10 mouse cellular contexts compared by ENCODE assay signal in genomic region chr12:118842671-118843411, GRCm38 (mm10). TPM values are rescaled to one million over a fixed set of nuclear protein-coding genes. Genes with fewer than 3 reads are reported as not detected.
DNase-seq lines count a peak whose midpoint lies in the region; ATAC-seq and TF ChIP-seq lines count a peak whose summit lies in the region.
"Had no signal": no experiment of that assay in that cellular context is flagged by ENCODE, and none has a peak within 500 bp of the region (broad histone marks: within the 10 kb centered on the region; RNA-seq: fewer than 3 reads in every experiment).

No protein-coding gene starts in this region.

- H3K4me2 ChIP-seq in kidney, embryonic 15.5 days = peak overlapping the region; percentile 15
- peak overlapping the region; percentile 45 for H3K4me2 ChIP-seq in embryonic facial prominence, embryonic 14.5 days (ENCODE audit: low read depth, low read length)
- peak overlapping the region; percentile 51 for H3K4me2 ChIP-seq in limb, embryonic 11.5 days (ENCODE audit: low read depth, severe bottlenecking)
- peak overlapping the region; percentile 38 for H3K4me2 ChIP-seq in neural tube, embryonic 14.5 days (ENCODE audit: low read depth, low read length)

- intact Hi-C loops in left cerebral cortex, postnatal 10 days (cut with DNase I) = loop anchor here (10.0 kb wide), 1 partner anchor 178 kb away; no protein-coding TSS in a partner anchor

- under 1% methylated on average over 33 of the region's 33 CpGs for WGBS in kidney, embryonic 15.5 days
- WGBS in kidney, adult 2 months = 3% methylated on average over 33 of the region's 33 CpGs
- under 1% methylated on average over 33 of the region's 33 CpGs for WGBS in embryonic facial prominence, embryonic 14.5 days
- WGBS in limb, embryonic 11.5 days = under 1% methylated on average over 33 of the region's 33 CpGs
- WGBS in neural tube, embryonic 14.5 days = under 1% methylated on average over 33 of the region's 33 CpGs

- no peaks in the 10 kb centered on the region for H3K9me3 ChIP-seq in kidney, embryonic 15.5 days (replicated peaks)
- no peaks in the 10 kb centered on the region for H3K9me3 ChIP-seq in embryonic facial prominence, embryonic 14.5 days (ENCODE audit: control insufficient read depth, low read length)
- no peaks in the 10 kb centered on the region for H3K9me3 ChIP-seq in limb, embryonic 11.5 days (ENCODE audit: control insufficient read depth, low read length)
- no peaks in the 10 kb centered on the region for H3K9me3 ChIP-seq in neural tube, embryonic 14.5 days (ENCODE audit: control insufficient read depth, low read length)

- H3K27ac ChIP-seq in kidney, embryonic 15.5 days = no peak overlapping the region
- no peak overlapping the region for H3K27ac ChIP-seq in kidney, adult 2 months (ENCODE audit: insufficient read depth, low read depth, low read length)
- peak overlapping the region; percentile 39; the same call in 1 of the 2 replicates for H3K27ac ChIP-seq in embryonic facial prominence, embryonic 14.5 days (replicated peaks; ENCODE audit: low read depth, low read length)
- no peak overlapping the region for H3K27ac ChIP-seq in limb, embryonic 11.5 days (replicated peaks; ENCODE audit: low read depth, low read length)
- no peak overlapping the region for H3K27ac ChIP-seq in neural tube, embryonic 14.5 days (ENCODE audit: low read depth, low read length)

- no peak for TF ChIP-seq POLR2A in kidney, adult 2 months (IDR thresholded peaks at IDR 0.05; ENCODE audit: low read depth, low read length)

- no peak; the same call in 1 of the 2 replicates for ATAC-seq in kidney, embryonic 15.5 days (replicated peaks; ENCODE audit: low FRiP score)
- ATAC-seq in embryonic facial prominence, embryonic 14.5 days (ENCODE audit: low read depth) = peak; percentile 22; the same call in 1 of the 2 replicates
- peak; percentile 54; the same call in 1 of the 2 replicates for ATAC-seq in limb, embryonic 11.5 days (ENCODE audit: insufficient number of reproducible peaks, low FRiP score, low TSS enrichment, low read depth)
- ATAC-seq in neural tube, embryonic 14.5 days (ENCODE audit: low read depth) = peak; percentile 46; the same call in 1 of the 2 replicates

- no peak for TF ChIP-seq CTCF in kidney, adult 2 months (conservative IDR thresholded peaks at IDR 0.05; ENCODE audit: insufficient read depth, insufficient read length, low read depth, low read length)

- peaks cover 19% of the 10 kb centered on the region for H3K4me1 ChIP-seq in kidney, embryonic 15.5 days
- H3K4me1 ChIP-seq in kidney, adult 2 months (ENCODE audit: control insufficient read depth, insufficient read depth, low read length) = 0 out of 2 replicates have a peak, but pooled peaks cover 4% of the 10 kb centered on the region
- peaks cover 8% of the 10 kb centered on the region; the same call in 1 of the 2 replicates for H3K4me1 ChIP-seq in embryonic facial prominence, embryonic 14.5 days (ENCODE audit: control insufficient read depth, insufficient read depth, low read length)
- peaks cover 2% of the 10 kb centered on the region; the same call in 1 of the 2 replicates for H3K4me1 ChIP-seq in limb, embryonic 11.5 days (ENCODE audit: control insufficient read depth, insufficient read depth, low read length)
- peaks cover 5% of the 10 kb centered on the region; the same call in 1 of the 2 replicates for H3K4me1 ChIP-seq in neural tube, embryonic 14.5 days (ENCODE audit: control insufficient read depth, insufficient read depth, low read length)

- H3K4me3 ChIP-seq in kidney, embryonic 15.5 days (replicated peaks) = no peak overlapping the region; the same call in 1 of the 2 replicates
- no peak overlapping the region for H3K4me3 ChIP-seq in kidney, adult 2 months (ENCODE audit: insufficient read depth, low read depth, low read length)
- H3K4me3 ChIP-seq in embryonic facial prominence, embryonic 14.5 days (ENCODE audit: low read depth, low read length) = peak overlapping the region; percentile 20
- peak overlapping the region; percentile 21; the same call in 1 of the 2 replicates for H3K4me3 ChIP-seq in limb, embryonic 11.5 days (ENCODE audit: low read depth, low read length)
- peak overlapping the region; percentile 3; the same call in 1 of the 2 replicates for H3K4me3 ChIP-seq in neural tube, embryonic 14.5 days (ENCODE audit: low read depth, low read length)
- H3K4me3 ChIP-seq: myocyte had no signal

- no peak overlapping the region for H3K9ac ChIP-seq in kidney, embryonic 15.5 days
- peak overlapping the region; percentile 25 for H3K9ac ChIP-seq in embryonic facial prominence, embryonic 14.5 days (ENCODE audit: low read depth, low read length)
- H3K9ac ChIP-seq in limb, embryonic 11.5 days (ENCODE audit: low read length) = no peak overlapping the region
- no peak overlapping the region for H3K9ac ChIP-seq in neural tube, embryonic 14.5 days (replicated peaks; ENCODE audit: low read depth, low read length)

- H3K36me3 ChIP-seq in kidney, embryonic 15.5 days = no peaks in the 10 kb centered on the region
- H3K36me3 ChIP-seq in kidney, adult 2 months (ENCODE audit: control insufficient read depth, insufficient read depth, low read length) = no peaks in the 10 kb centered on the region
- no peaks in the 10 kb centered on the region for H3K36me3 ChIP-seq in embryonic facial prominence, embryonic 14.5 days (ENCODE audit: control insufficient read depth, insufficient read depth, low read length)
- no peaks in the 10 kb centered on the region for H3K36me3 ChIP-seq in limb, embryonic 11.5 days (ENCODE audit: control insufficient read depth, insufficient read depth, low read length)
- H3K36me3 ChIP-seq in neural tube, embryonic 14.5 days (ENCODE audit: control insufficient read depth, insufficient read depth, low read length) = no peaks in the 10 kb centered on the region

- no peak for DNase-seq in kidney, adult 2 months
- DNase-seq in embryonic facial prominence, embryonic 14.5 days (ENCODE audit: low spot score) = peak; percentile 27
- DNase-seq in limb, embryonic 11.5 days (ENCODE audit: low spot score) = peak; percentile 66
- no peak for DNase-seq in adrenal gland, adult (ENCODE audit: inconsistent age in 2 of 2, low spot score in 1 of 2)
- no peak for DNase-seq in left cerebral cortex, postnatal 10 days (ENCODE audit: extremely low spot score in 1 of 2, low spot score in 2 of 2)
- DNase-seq in urinary bladder, adult 18-20 months (ENCODE audit: low spot score in 2 of 2) = no peak

- H3K27me3 ChIP-seq in kidney, embryonic 15.5 days = peaks cover 99% of the 10 kb centered on the region
- H3K27me3 ChIP-seq in kidney, adult 2 months (replicated peaks; ENCODE audit: control insufficient read depth, insufficient read depth, low read length) = peaks cover 16% of the 10 kb centered on the region
- peaks cover 98% of the 10 kb centered on the region for H3K27me3 ChIP-seq in embryonic facial prominence, embryonic 14.5 days (replicated peaks; ENCODE audit: control insufficient read depth, insufficient read depth, low read length)
- H3K27me3 ChIP-seq in limb, embryonic 11.5 days (ENCODE audit: control insufficient read depth, insufficient read depth, low read length) = peaks cover 66% of the 10 kb centered on the region
- H3K27me3 ChIP-seq in neural tube, embryonic 14.5 days (ENCODE audit: control insufficient read depth, insufficient read depth, low read length) = peaks cover 48% of the 10 kb centered on the region

RNA-seq across cellular contexts. Expression of gene Sp8, which starts 3.3 kb away (rescaled TPM):
- polyA plus RNA-seq in kidney, embryonic 15.5 days (2015; fragmentation: Nextera tagmentation; extraction: Ambion mirVana) = not detected in 2 replicates
- polyA plus RNA-seq in kidney, adult 2 months (2012; rRNA removed) = not detected in 2 replicates
- polyA plus RNA-seq in embryonic facial prominence, embryonic 14.5 days (2014; fragmentation: Nextera tagmentation; extraction: Ambion mirVana) = 1.9 and 3.5 TPM in 2 replicates
- 4.5 and 5.1 TPM in 2 replicates for polyA plus RNA-seq in limb, embryonic 11.5 days (2014; fragmentation: Nextera tagmentation; extraction: Ambion mirVana)
- polyA plus RNA-seq in neural tube, embryonic 14.5 days (2014; fragmentation: Nextera tagmentation; extraction: Ambion mirVana) = 3.7 and 4.7 TPM in 2 replicates
- 1 to 10 TPM; 2.5 to 4.0 TPM for total RNA-seq in left cerebral cortex, postnatal 10 days (2021)
- total RNA-seq: gastrocnemius, postnatal 4 days had no signal

Comparison
In these comparisons a context has a peak if more than half of its experiments do, and no peak if none do; other contexts are left out.
1. H3K4me3 ChIP-seq: peak in embryonic facial prominence, embryonic 14.5 days (single experiment), limb, embryonic 11.5 days (single experiment) and neural tube, embryonic 14.5 days (single experiment); none in kidney, embryonic 15.5 days (single experiment) and kidney, adult 2 months (single experiment).
2. DNase-seq: peak in embryonic facial prominence, embryonic 14.5 days (single experiment) and limb, embryonic 11.5 days (single experiment); none in kidney, adult 2 months (single experiment), adrenal gland, adult (0 of 2), left cerebral cortex, postnatal 10 days (0 of 2) and urinary bladder, adult 18-20 months (0 of 2).
3. Peak in every context shown above with its lines, with median percentiles within 50 percentile points of each other: H3K4me2 ChIP-seq.